Mouse (Mus musculus) lung, postnatal 10 days (tissue): ENCODE measurements around the gene 1110002E22Rik.

Experiments
- DNase-seq: peaks from one replicate; pipeline ENCODE4 v3.0.0; 2021

The 1110002E22Rik gene

DNA sequence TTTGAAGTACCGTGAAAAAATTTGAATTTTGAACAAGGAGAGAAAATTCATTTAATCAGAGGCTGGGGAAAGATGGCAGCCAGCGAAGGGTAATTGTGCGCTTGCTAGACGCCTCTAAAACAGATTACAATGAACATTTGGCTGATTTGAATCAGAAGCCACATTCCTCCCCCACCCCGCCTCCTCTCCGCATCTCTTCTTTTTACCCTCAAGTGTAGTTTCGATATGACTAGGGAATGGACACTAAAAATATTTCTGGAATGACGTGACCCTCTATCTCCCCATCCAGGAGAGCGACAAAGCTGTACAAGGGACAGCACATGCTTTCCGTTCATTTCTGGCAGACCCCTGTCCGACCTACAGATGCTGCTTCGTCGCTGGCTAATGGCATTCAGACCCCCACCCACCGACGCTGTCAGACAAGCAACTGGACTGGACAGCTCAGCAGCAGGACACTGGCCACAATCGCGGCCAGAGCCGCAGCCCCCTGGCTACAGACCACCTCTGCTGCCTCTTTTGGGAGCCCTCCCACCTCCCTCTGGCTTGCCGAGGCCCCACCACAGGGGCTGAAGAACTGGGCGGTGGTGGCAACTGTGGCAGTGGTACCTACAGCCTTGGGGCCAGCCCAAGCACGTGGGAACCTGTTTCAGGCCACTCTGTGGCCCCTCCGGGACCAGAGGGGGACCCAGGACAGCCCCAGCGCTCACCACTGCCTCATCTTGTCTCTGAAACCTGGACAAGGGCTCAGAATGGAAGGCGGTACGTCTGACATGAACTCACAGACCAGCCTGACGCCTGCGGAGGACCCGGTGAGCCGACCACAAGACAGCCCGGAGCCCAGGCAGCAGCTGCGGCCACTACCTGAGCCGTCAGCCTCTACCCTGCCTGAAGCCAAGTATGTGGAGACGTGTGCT, at the start of gene 1110002E22Rik:
Gene 1110002E22Rik (plus strand): TSS at position 321 of the 914 bp plus-strand sequence.
- DNase-seq = no peak

DNA sequence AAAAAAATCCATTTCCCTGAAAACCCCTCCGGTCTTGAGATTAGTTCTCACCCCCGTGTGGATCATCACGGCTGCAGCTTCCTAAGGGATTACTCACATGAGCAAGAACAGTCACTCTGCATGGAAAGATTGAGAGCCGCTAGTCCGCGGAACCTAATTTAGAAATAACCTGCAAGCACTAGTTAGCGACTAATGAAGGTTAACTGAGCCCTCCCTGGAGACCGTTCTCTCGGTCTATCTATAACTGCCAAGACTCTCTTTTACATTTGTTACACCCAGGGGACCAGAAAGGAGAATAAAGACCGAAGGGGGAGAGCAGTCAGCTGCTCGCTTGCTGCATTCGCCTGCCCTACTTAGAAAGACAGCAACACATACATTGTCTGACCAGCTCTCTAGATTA, 48.0 kb upstream of the 1110002E22Rik start:
- no peak for DNase-seq

DNA sequence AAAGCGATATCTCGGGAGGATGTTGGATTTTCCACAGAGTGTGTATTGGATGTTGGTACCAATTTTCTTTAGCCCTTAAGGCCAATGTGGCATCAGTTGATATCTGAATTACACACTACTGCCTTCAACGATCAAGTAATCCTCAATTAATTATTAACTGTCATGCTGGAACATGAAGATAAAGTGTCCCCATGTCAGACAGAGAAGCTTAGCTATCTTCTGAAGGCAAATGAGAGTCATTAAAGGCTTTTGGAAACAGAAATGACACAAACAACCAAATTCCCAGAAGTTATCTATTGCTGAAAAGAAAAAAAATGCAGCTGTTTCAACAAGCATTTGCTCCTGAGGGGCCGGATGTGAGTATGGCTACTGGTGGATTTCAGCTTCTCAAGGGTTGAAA, 42.8 kb upstream of the 1110002E22Rik start:
- no peak for DNase-seq

DNA sequence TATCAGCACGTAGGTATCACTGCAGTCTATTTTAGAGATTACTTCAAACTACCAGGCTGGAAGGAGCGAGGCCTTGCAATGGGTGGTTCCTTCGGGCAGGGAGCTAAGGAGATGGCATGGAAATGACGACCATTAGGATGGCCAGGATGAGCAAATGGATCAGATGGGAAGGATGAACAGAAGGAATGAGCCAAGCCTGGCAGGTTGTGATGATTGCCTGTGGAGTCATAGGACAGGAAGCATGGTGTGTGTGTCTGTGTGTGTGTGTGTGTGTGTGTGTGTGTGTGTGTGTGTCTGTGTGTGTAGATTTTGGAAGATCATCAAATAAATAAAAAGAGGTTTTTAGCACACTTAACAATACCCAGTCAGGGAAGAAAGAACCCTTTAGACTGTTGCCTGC, 42.2 kb upstream of the 1110002E22Rik start:
- DNase-seq = no peak

DNA sequence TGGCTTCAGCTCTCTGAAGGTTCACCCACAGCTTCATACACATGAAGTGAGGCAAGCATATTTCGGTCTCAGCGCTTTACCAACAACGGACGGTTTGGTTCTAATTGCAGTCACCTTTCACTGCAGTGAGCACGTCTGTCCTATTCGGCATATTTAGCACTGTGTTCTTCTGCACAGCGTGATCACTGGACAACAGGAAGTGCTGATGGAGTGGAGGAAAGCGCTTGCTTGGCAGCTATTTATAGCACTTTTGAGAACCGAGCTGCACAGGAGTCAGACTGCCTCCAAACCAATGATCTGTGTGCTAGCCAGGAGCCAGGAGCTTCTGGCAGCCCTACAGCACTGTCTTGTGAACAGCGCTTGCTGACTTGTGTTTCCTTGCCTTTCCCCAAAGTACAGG, 38.6 kb upstream of the 1110002E22Rik start:
- DNase-seq = peak; percentile 30

DNA sequence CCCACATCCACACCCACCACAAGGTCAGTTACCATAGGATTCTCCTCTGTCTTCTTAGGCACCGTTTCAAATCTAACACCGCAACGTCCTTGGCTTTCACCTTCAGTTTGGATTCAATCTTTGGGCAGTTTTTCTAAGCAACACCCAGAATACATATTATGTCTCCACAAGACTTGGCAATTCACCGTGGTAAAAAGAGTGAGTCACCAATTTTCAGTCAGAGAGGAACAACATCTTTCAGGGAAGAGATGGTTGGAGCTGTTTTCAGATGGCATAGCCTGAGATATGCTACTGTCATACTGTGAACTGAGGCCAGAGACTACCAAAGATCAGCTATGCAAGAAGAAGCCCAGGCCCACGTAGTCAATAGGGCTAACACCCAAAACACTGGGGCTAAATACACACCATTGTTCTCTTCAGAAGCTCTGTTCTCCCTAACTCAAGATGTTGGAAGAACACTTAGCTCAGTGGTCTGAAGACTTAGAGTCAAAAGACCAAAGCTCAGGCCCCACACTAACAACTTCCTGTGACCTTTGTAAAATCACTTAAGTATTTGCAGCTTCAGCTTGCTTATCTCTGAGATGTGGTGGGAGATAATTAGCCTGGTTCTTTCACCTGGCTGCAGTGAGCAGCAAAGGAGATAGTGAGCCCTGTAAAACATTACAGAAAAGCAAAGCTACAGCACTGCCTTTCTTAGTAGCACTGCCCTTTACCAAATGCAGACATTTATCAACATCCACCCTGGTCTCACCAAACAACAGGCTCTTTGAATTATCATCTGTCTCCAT, 37.1 kb upstream of the 1110002E22Rik start:
- no peak for DNase-seq

DNA sequence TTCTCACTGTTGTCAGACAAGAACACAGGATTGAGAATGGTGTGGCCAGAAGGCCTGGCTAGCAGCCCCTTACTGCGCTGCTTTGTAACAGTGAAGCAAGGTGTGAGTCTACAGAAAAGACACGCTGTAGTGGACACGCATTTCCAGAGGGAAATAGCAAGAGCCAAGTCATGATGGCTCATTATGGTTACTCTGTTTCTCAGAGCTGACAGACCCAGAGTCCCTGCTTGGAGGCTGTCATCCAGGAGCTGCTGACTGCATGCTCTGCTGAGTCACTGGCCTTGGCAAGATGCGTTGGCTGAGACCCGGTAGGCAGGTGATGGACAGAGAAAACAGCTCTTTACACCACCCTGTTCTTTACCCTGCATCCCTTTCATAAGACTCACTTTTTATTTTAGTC, 35.5 kb upstream of the 1110002E22Rik start:
- no peak for DNase-seq

DNA sequence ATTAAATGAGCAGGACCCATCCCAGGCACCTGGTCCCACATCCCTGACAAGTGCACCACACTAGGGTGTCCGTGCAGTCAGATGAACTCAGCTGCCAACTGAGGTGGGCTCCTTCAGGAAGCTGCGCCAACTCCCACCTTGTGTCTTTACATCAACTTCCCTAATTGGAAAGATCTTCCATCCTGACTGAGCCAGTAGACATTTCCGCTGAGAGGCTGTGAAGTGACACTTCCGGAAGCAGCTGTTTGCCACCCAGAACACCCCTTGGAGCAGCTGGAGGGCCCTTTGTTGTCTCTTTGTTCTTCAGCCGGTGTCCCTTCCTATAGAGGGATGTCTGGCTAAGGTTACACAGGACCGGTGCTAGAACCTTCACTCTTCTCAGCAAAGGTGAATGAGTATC, 34.3 kb upstream of the 1110002E22Rik start:
- no peak for DNase-seq

DNA sequence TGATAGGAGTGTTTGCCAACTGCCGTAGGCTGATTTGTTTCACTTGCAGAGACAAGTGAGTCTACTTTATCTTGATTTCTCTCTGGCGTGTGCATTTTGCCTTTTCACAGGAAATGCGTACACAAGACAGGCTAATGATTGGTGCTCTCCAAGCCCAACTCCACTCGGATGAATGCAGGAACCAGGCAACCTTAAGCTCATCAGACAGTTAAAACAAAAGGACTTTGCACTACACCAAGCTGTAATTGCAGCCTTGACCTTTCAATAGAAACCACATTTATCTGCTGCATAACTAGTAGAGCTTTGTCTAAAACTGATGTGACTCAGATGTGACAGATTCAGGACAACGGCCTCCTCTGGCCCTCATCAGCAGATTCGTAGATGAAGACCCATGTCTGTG, 30.9 kb upstream of the 1110002E22Rik start:
- no peak for DNase-seq

DNA sequence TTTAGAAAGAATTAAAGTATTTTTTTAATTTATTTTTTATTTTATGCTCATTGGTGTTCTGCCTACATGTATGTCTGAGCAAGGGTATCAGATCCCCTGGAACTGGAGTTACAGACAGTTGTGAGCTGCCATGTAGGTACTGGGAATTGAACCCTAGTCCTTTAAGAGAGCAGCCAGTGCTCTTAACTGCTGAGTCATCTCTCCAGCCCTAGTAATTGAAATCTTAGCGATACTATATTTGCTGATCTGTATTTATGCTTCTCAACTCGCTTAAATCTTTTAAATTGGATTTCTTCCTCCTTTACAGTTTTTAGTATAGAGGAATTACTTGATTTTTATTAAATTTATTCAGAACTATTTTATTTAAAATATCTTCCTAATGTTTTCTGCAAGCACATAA, 23.9 kb upstream of the 1110002E22Rik start:
- no peak for DNase-seq

DNA sequence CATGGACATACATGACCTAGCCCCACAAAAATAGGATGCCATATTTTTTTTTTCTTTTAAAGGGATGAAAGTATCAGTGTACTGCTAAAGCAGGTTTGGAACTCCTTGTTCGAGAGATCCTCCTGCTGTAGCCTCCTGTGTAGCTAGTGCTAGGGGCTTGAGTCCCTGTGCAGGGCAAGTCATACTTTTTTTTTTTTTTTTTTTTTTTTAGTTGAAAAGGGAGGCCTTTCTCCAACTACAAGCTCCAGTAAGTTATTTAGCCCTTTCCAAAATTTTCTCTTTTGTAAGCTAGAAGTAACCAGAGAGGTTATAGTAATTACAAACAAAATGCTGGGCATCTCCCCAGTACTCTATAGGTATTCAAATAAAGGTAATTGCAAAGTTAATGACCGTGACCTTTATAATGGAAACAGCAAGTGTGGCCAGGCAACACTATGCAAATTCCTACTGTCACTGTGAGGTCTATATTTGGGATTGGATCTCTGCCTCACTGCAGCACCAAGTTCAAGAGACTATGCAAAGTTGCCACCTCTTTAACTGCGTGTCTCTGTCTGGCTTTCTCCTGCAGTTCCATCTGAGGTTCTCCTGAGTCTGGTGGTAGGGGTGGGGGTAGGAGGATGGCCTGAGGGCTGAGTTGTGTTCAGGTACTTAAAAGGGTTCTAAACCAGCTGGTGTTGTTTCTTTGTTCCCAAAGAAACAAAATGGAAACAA, 23.1 kb upstream of the 1110002E22Rik start:
- no peak for DNase-seq

DNA sequence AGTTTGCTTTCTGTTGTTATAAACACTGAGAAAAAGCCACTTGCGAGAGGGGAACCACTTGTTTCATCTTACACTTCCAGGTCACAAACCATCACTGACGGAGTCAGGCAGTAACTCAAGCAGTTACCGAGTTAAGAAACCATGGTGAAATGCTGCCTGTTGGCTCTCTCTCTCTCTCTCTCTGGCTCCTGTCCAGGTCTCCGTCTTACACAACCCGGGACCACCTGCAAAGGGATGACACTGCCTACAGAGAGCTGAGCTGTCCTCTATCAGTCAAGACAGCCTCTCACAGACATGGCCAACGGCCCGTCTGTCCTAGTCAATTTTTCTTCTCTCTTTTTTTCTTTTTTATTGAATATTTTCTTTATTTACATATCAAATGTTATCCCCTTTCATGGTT, 21.5 kb upstream of the 1110002E22Rik start:
- no peak for DNase-seq

DNA sequence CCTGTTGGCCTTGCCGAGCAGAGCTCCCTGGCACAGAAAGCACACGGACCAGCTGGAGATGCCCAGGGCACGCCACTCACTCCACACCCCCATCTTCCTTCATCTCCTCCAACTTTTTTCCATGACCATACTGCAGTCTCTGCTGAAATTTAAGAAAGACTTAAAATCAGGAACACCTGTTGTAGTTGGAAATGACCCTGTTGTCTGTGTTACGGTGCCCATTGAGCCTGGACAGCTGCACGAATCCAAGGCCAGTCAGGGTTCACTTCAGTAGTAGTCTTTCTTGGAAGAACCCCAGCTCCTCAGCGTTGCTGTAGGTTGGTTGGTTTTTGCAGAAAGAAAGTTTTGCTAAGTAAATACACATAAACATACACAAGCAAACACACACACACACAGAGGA, 15.3 kb upstream of the 1110002E22Rik start:
- no peak for DNase-seq

DNA sequence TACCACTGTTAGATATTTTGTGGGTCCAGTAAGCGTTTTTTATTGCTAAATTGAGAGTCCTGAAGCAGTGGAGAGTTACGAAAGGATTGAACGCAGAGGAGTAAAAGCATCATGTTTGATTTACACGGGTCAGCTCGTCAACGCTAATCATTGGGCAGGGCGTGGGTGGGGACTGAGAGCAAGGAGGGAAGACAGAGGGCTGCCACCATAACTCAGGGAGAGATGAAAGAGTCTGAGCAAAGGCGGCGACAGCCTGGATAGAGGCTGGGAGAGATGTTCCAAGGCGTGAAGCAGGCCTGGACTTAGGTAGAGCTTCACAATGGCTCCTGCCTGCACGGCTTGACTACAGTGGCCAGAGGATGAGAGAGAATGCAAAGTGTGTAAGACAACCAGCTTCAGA, 14.1 kb upstream of the 1110002E22Rik start:
- DNase-seq = no peak

DNA sequence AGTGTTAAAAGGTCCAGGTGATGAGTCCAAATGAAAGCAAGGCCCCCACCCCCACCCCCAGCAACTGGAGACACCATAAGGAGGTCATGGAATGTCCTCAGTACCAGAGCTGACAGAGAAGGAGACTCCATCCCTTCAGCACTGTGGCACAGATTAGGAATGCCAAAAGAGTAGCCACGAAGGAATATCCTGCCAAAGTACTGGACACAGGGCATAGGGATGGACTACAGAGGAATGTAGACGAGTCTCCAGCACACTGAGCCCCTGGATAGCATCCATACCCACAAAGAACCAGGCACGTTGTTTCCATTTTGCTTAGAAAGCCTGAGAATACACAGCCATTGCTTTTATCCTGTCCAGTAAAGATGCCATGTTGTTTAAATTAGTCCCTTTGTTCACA, 13.4 kb upstream of the 1110002E22Rik start:
- no peak for DNase-seq

DNA sequence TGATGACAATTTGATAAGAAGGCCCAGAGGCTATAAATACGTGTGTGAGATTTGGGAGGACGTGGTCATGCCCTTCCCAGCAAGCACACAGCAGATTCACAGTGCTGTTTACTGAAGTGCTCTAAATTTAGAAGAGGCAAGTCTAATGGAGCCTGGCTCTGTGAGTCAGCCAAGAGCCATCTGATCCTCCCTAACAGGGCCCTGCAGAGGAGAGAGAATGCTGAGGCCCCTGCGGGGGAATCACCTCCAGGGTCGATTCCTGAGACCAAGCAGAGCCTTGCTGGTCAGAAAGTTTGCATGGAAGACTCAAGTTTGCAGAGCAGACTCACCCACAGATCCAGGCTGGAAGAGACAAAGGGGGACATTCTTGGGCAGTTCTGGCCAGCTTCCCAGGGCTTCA, 10.9 kb upstream of the 1110002E22Rik start:
- DNase-seq = peak; percentile 43

DNA sequence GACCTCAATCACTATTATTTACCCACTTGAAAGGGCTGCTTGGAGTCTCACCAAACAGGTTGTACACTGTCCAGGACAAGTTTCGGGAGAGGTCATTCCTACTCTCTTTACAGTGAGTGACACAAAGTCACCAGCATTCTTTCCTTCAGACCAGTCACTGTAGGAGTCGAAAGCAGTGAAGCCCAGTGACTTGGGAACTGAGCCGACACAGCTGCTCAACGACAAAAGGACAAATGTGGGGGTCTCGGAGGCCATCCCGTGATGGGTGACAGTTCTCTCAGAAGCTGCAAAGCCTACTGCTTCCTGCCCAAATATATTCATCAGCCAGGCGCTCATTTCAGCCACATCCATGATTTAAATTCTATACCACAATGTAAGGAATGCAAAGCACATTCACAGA, 7.9 kb upstream of the 1110002E22Rik start:
- DNase-seq = no peak

DNA sequence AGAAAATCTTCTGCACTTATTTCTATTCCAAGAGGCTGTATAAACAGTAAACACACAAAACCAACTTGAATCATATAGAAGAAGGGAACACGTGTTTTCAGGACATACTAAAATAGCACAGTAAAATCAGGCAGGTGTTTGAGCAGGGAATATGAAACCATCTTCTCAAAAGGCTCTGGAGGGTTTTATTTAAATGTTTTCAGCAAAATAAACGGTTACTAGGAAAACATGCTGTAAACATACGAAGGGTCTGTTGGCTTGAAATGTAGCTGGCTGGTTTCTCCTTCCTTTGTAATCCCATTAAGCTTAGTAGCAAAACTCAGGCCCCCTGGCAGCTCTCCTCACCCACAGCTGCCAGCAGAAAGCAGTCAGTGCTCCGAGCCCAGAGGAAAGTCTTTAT, 6.6 kb upstream of the 1110002E22Rik start:
- no peak for DNase-seq

DNA sequence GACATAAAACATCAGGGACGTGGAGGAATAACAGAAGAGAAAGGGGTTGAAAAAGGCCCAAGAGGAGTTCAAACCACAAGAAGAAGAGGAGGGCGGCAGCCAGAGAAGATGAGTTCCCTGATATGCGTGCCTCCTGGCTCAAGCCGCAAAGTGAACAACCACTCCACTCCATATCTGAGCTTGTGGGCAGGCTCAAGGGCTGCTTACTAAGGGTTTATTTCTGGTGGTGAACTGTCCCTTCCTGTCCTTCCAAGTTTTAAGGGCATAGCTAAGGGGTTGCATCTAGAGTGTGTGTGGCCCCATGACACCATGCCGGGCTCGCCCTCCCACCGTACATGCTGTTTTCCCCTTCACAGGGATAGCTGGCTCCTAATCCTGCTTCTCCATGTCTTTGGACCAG, 4.4 kb upstream of the 1110002E22Rik start:
- DNase-seq = no peak

DNA sequence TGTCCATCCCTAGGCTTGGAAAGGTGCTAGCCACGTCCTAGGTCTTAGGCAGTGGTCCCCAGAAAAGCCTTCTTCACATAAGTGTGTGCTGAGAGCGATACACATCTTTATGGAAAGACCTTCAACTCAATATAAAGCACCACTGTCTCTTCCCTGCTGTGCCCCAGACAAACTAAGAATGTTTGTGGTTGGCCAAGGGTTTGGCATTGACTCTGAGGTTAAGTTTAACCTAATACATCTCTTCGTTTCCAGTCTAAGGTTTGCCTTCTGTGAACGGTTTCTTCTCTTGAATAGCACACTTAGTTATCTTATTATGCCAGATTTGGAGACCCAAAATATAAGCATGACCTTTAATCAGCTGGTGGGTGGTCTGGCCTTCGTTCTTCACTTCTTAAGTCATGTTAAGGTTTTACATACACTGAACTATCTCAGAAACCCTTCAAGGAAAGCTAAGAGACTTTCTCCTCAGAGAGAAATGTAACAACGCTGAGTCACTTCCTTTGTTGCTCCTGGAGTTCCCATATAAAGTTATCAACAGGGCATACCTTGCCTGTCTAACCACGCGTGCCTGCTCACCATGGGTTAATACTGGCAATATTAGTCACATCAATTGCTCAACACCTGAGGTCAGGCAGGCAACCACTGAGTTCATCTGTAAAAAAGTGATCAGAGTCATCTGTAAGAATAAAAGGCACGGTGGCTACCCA, 3.5 kb upstream of the 1110002E22Rik start:
- no peak for DNase-seq

DNA sequence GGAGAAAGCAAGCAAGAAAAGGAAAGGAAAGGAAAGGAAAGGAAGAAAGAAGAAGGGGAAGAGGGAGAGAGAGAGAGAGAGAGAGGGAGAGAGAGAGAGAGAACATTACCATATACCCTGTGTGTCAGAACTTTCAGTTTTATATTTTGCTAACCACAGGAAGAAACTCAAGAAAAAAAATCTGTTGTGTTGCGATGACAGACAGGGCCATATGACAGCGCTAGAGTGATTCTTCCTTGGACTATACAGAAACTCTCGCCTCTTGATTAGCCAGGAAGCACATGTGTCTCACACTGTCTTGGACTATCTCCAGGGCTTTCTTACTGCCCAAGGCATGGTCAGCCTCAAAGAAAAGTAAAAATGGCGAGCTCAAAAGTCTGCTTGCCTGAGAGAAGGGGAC, 2.2 kb upstream of the 1110002E22Rik start:
- DNase-seq = no peak

DNA sequence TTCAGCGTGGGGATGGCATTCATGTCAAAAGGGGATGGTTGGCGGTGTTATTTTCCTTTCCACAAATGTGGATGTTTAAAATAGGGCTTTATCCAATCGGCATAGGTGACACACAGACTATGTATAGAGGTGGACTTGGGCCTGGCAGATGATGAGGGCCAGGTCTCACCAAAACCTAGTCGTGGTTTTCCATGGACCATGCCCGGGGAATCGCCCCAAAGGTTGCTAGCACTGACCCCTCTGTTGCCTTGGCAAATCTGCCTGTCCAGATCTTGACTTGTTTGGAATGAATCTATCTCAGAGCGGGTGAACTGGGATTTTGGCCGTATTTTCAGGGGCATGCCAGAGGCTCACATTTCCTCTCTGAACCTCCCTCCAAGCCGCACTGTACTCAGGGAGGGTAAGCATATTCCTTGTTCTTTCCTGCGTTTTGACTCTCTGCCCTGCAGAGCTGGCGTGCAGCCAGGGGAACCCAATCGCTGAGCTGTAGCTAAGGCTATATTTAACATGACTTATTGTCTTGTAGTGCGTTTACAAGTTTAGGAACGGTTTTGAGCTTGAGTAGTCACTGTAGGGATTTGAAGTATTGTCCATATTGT, 1.0 kb upstream of the 1110002E22Rik start:
- DNase-seq = peak; percentile 47
